Mouse (Mus musculus): Measurements from ENCODE around the gene Gm28036. TPM values are rescaled to one million over a fixed set of nuclear protein-coding genes. Genes with fewer than 3 reads are reported as not detected.
"Not testable (repeated sequence)": the region's sequence is repeated elsewhere in the genome, so short reads cannot be mapped to it uniquely, and the experiment has no call there.

Gm28036 gene
- polyA plus RNA-seq, 1 experiment from 2014 or later = 12.3 TPM

- no peak for DNase-seq (ENCODE audit: low spot score)
- H3K27me3 ChIP-seq (ENCODE audit: control insufficient read depth, insufficient read depth, low read length) = no peaks in the 10 kb centered on the region
- 80% methylated on average over 2 of the region's 2 CpGs for WGBS
- no peaks in the 10 kb centered on the region for H3K9me3 ChIP-seq (ENCODE audit: control insufficient read depth, low read length)
- no peak for ATAC-seq (ENCODE audit: low FRiP score)
- peak overlapping the region; percentile 80 for H3K4me3 ChIP-seq (replicated peaks; ENCODE audit: low read length)
- peak overlapping the region; percentile 88; the same call in 1 of the 2 replicates for H3K9ac ChIP-seq
- H3K4me2 ChIP-seq (replicated peaks) = peak overlapping the region; percentile 72
- peaks cover 20% of the 10 kb centered on the region for H3K36me3 ChIP-seq (replicated peaks; ENCODE audit: control insufficient read depth, insufficient read depth)
- no peak overlapping the region for H3K27ac ChIP-seq
- peaks cover 18% of the 10 kb centered on the region for H3K4me1 ChIP-seq (replicated peaks; ENCODE audit: control insufficient read depth, insufficient read depth, low read length)
Observed at GRCm38 (mm10) chr2:156142820-156143219, 15.9 kb upstream of the Gm28036 start.

GRCm38 (mm10) chr2:156135695-156136094 lies 8.8 kb upstream of the Gm28036 start:
- no peak for ATAC-seq (ENCODE audit: low FRiP score)
- Histone ChIP-seq H3K4me3 (replicated peaks; ENCODE audit: low read length) (no peak overlapping the region), H3K27me3 (ENCODE audit: control insufficient read depth, insufficient read depth, low read length) (no peaks in the 10 kb centered on the region), H3K27ac (no peak overlapping the region), H3K4me2 (replicated peaks) (no peak overlapping the region), H3K4me1 (replicated peaks; ENCODE audit: control insufficient read depth, insufficient read depth, low read length) (no peaks in the 10 kb centered on the region), H3K9me3 (ENCODE audit: control insufficient read depth, low read length) (no peaks in the 10 kb centered on the region), H3K9ac (no peak overlapping the region), H3K36me3 (replicated peaks; ENCODE audit: control insufficient read depth, insufficient read depth) (peaks cover 24% of the 10 kb centered on the region)
- DNase-seq (ENCODE audit: low spot score) = no peak
- WGBS = 91% methylated on average over 6 of the region's 6 CpGs

DNA sequence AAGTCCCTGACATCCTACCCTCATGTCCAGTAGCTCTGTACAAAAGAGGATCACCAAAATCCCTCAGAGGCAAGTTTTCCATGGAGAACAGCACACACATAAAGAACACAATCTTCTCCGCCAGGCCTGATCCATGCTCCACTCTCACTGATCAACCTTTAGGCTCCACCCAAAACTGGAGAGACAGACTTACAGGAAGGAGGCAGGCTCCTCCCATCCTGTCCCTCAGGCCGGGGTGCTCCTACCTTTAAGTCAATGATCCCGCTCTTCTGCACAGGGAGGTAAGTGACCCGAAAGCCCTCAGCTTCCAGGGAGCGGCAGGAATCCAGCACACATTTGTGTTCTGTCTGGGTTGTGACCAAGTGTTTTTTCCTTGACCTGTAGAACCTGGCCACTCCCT lies 7.3 kb upstream of the Gm28036 start:
- no peaks in the 10 kb centered on the region for H3K9me3 ChIP-seq (ENCODE audit: control insufficient read depth, low read length)
- no peak overlapping the region for H3K9ac ChIP-seq
- H3K4me3 ChIP-seq (replicated peaks; ENCODE audit: low read length) = no peak overlapping the region
- H3K27ac ChIP-seq = no peak overlapping the region
- no peak overlapping the region for H3K4me2 ChIP-seq (replicated peaks)
- whole genome bisulfite sequencing = 88% methylated on average over 5 of the region's 5 CpGs
- H3K36me3 ChIP-seq (replicated peaks; ENCODE audit: control insufficient read depth, insufficient read depth) = peaks cover 25% of the 10 kb centered on the region
- ATAC-seq (ENCODE audit: low FRiP score) (no peak), DNase-seq (ENCODE audit: low spot score) (no peak)
- no peaks in the 10 kb centered on the region for H3K27me3 ChIP-seq (ENCODE audit: control insufficient read depth, insufficient read depth, low read length)
- H3K4me1 ChIP-seq (replicated peaks; ENCODE audit: control insufficient read depth, insufficient read depth, low read length) = no peaks in the 10 kb centered on the region

GRCm38 (mm10) chr2:156123731-156124130 lies 3.2 kb downstream of the Gm28036 start:
- no peak for DNase-seq (ENCODE audit: low spot score)
- Histone ChIP-seq H3K27me3 (ENCODE audit: control insufficient read depth, insufficient read depth, low read length) (no peaks in the 10 kb centered on the region), H3K36me3 (replicated peaks; ENCODE audit: control insufficient read depth, insufficient read depth) (peaks cover 24% of the 10 kb centered on the region), H3K4me1 (replicated peaks; ENCODE audit: control insufficient read depth, insufficient read depth, low read length) (no peaks in the 10 kb centered on the region), H3K9ac (no peak overlapping the region), H3K9me3 (ENCODE audit: control insufficient read depth, low read length) (no peaks in the 10 kb centered on the region), H3K4me3 (replicated peaks; ENCODE audit: low read length) (no peak overlapping the region), H3K27ac (no peak overlapping the region), H3K4me2 (replicated peaks) (no peak overlapping the region)
- WGBS = 98% methylated on average over 5 of the region's 5 CpGs
- ATAC-seq (ENCODE audit: low FRiP score) = no peak

DNA sequence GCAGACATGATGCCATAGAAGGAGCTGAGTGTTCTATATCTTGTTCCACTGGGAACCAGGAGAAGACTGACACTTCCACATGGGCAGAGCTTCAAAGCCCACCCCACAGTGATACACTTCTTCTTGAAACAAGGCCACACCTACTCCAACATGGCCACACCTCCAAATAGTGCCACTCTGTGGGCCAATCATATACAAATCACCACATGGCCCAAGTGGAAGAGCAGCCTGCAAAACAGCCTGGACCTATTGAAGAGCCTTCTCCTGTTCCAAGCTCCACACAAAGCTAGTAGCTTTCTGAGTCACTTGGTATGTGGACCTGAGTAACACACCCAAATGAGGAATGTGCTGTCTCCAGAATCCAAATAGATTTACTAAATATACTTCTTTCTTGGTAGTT lies 7.3 kb downstream of the Gm28036 start:
- H3K4me2 ChIP-seq (replicated peaks) = no peak overlapping the region
- H3K27ac ChIP-seq = no peak overlapping the region
- H3K9me3 ChIP-seq (ENCODE audit: control insufficient read depth, low read length) = no peaks in the 10 kb centered on the region
- ATAC-seq (ENCODE audit: low FRiP score) (no peak), DNase-seq (ENCODE audit: low spot score) (no peak)
- H3K4me1 ChIP-seq (replicated peaks; ENCODE audit: control insufficient read depth, insufficient read depth, low read length) = no peaks in the 10 kb centered on the region
- H3K36me3 ChIP-seq (replicated peaks; ENCODE audit: control insufficient read depth, insufficient read depth) = peaks cover 14% of the 10 kb centered on the region
- no peak overlapping the region for H3K4me3 ChIP-seq (replicated peaks; ENCODE audit: low read length)
- no peak overlapping the region for H3K9ac ChIP-seq
- no peaks in the 10 kb centered on the region for H3K27me3 ChIP-seq (ENCODE audit: control insufficient read depth, insufficient read depth, low read length)

DNA sequence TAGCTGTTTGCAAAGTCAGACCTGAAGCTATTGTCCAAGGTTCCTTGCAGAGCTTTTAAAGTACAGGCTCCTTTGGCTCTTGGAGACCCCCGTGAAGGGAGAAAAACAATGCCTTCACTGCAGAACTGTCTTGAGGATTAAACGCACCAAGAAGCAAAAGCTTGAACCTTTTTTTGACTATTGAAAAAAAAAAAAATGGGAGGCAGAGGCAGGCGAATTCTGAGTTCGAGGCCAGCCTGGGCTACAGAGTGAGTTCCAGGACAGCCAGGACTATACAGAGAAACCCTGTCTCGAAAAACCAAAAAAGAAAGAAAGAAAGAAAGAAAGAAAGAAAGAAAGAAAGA lies 14.8 kb downstream of the Gm28036 start:
- not testable (repeated sequence) for DNase-seq (ENCODE audit: low spot score); H3K27me3 ChIP-seq (ENCODE audit: control insufficient read depth, insufficient read depth, low read length); H3K9me3 ChIP-seq (ENCODE audit: control insufficient read depth, low read length); H3K36me3 ChIP-seq (replicated peaks; ENCODE audit: control insufficient read depth, insufficient read depth); ATAC-seq (ENCODE audit: low FRiP score)
- Histone ChIP-seq H3K4me1 (replicated peaks; ENCODE audit: control insufficient read depth, insufficient read depth, low read length) (peaks cover 19% of the 10 kb centered on the region), H3K4me3 (replicated peaks; ENCODE audit: low read length) (peak overlapping the region; percentile 62), H3K27ac (peak overlapping the region; percentile 92), H3K4me2 (replicated peaks) (peak overlapping the region; percentile 66), H3K9ac (peak overlapping the region; percentile 93)
- 22% methylated on average over 5 of the region's 5 CpGs for WGBS

GRCm38 (mm10) chr2:156111358-156112079 lies 15.4 kb downstream of the Gm28036 start, which contains the start of the genes Cpne1 and Rbm12:
Gene Cpne1, minus strand, starts transcription at chr2:156111965.
Gene Rbm12, minus strand, starts transcription at chr2:156111978.
- peak within 1 kb of the TSS; percentile 93 for H3K9ac ChIP-seq
- H3K4me2 ChIP-seq (replicated peaks) = peak within 1 kb of the TSS; percentile 66
- peak within 1 kb of the TSS; percentile 92 for H3K27ac ChIP-seq
- under 1% methylated on average over 71 of the region's 74 CpGs for WGBS
- H3K27me3 ChIP-seq (ENCODE audit: control insufficient read depth, insufficient read depth, low read length) = no peaks in the 10 kb centered on the region
- H3K9me3 ChIP-seq (ENCODE audit: control insufficient read depth, low read length) = no peaks in the 10 kb centered on the region
- H3K4me1 ChIP-seq (replicated peaks; ENCODE audit: control insufficient read depth, insufficient read depth, low read length) = peaks cover 19% of the 10 kb centered on the region
- ATAC-seq (ENCODE audit: low FRiP score) (peak; percentile 95), DNase-seq (ENCODE audit: low spot score) (peak; percentile 95)
- H3K36me3 ChIP-seq (replicated peaks; ENCODE audit: control insufficient read depth, insufficient read depth) = no peaks in the 10 kb centered on the region
- H3K4me3 ChIP-seq (replicated peaks; ENCODE audit: low read length) = peak within 1 kb of the TSS; percentile 62

- WGBS = under 1% methylated on average over 16 of the region's 16 CpGs
- Histone ChIP-seq H3K9me3 (ENCODE audit: control insufficient read depth, low read length) (no peaks in the 10 kb centered on the region), H3K4me2 (replicated peaks) (peak overlapping the region; percentile 66), H3K9ac (peak overlapping the region; percentile 93), H3K36me3 (replicated peaks; ENCODE audit: control insufficient read depth, insufficient read depth) (0 out of 2 replicates have a peak, but pooled peaks cover 3% of the 10 kb centered on the region), H3K4me3 (replicated peaks; ENCODE audit: low read length) (peak overlapping the region; percentile 62), H3K4me1 (replicated peaks; ENCODE audit: control insufficient read depth, insufficient read depth, low read length) (peaks cover 19% of the 10 kb centered on the region), H3K27me3 (ENCODE audit: control insufficient read depth, insufficient read depth, low read length) (no peaks in the 10 kb centered on the region), H3K27ac (peak overlapping the region; percentile 92)
- ATAC-seq (ENCODE audit: low FRiP score) (peak; percentile 78), DNase-seq (ENCODE audit: low spot score) (peak; percentile 48)
Observed at GRCm38 (mm10) chr2:156110627-156111357, 16.1 kb downstream of the Gm28036 start.

DNA sequence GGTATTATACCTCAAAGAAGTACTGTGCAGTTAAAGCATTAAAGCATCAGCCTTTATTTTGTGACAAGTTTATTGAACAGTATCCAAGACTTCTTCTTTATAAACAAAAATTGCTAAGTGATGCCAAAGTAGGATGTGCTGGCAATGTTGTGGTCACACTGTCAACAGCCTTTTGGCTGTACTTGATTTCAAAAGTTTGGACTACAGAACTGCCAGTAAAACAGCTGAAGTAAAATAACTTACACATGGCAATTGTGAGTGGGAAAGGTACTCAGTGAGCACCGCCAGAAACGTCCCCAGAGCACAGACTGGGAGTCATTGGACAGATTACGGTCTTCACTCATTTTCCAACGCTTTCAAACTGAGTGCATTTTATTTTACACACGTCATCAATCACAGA lies 35.0 kb downstream of the Gm28036 start:
- Histone ChIP-seq H3K9ac (no peak overlapping the region), H3K36me3 (replicated peaks; ENCODE audit: control insufficient read depth, insufficient read depth) (peaks cover 38% of the 10 kb centered on the region), H3K4me1 (replicated peaks; ENCODE audit: control insufficient read depth, insufficient read depth, low read length) (peaks cover 10% of the 10 kb centered on the region; the same call in 1 of the 2 replicates), H3K4me2 (replicated peaks) (no peak overlapping the region), H3K27ac (no peak overlapping the region), H3K27me3 (ENCODE audit: control insufficient read depth, insufficient read depth, low read length) (no peaks in the 10 kb centered on the region), H3K9me3 (ENCODE audit: control insufficient read depth, low read length) (no peaks in the 10 kb centered on the region), H3K4me3 (replicated peaks; ENCODE audit: low read length) (no peak overlapping the region)
- no peak for DNase-seq (ENCODE audit: low spot score)
- ATAC-seq (ENCODE audit: low FRiP score) = no peak
- 79% methylated on average over 5 of the region's 5 CpGs for WGBS

All from hindbrain, embryonic 14.5 days (tissue).